In the genomic region with DNA sequence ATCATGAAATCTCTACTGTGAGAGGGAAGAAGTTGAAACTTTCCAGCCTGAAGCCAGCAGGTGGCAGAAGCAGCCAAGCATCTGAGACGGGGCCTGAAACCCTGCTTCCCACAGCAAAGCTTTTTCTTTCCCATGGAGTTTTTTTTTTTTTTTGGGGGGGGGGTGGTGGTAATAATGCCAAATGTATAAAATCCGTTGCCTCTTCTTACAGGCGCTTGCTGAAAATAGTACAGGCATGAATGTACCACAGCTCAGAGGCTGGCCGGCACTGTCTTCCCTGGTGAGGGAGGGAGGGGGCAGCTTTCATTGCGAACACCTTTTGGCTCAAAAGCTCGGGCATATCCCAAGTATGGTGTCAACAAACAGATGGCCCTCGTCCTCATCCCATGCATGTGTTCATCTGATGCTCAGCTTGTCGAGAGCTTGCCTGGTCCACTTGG, we compare ENCODE assay signal across 8 mouse cellular contexts. TPM values are rescaled to one million over a fixed set of nuclear protein-coding genes. Genes with fewer than 3 reads are reported as not detected.
DNase-seq lines count a peak whose midpoint lies in the region; ATAC-seq and TF ChIP-seq lines count a peak whose summit lies in the region.

No protein-coding gene starts in this region.

- no peaks in the 10 kb centered on the region for H3K27me3 ChIP-seq in lung, postnatal 0 days (replicated peaks; ENCODE audit: insufficient read depth, low read length)
- H3K27me3 ChIP-seq in hindbrain, embryonic 11.5 days (ENCODE audit: control insufficient read depth, insufficient read depth, low read length): no peaks in the 10 kb centered on the region

- 32% methylated on average over 8 of the region's 8 CpGs for WGBS in lung, postnatal 0 days
- WGBS in hindbrain, embryonic 11.5 days: 48% methylated on average over 8 of the region's 8 CpGs

- DNase-seq in adrenal gland, adult 2 months: peak; percentile 1
- DNase-seq in adrenal gland, adult 18-20 months (ENCODE audit: low spot score in 2 of 2): no peak
- peak; percentile 44 for DNase-seq in lung, postnatal 0 days (ENCODE audit: low spot score)
- DNase-seq in lung, postnatal 36 days: no peak
- peak; percentile 55 for DNase-seq in hindbrain, embryonic 11.5 days (ENCODE audit: low spot score)
- peak; percentile 40 for DNase-seq in lung, postnatal 10 days
- DNase-seq in gastrocnemius, adult 18-20 months (ENCODE audit: low spot score): no peak

- H3K36me3 ChIP-seq in lung, postnatal 0 days (ENCODE audit: insufficient read depth, low read length): no peaks in the 10 kb centered on the region
- no peaks in the 10 kb centered on the region for H3K36me3 ChIP-seq in hindbrain, embryonic 11.5 days (ENCODE audit: control insufficient read depth, insufficient read depth, low read length)

- no peak overlapping the region for H3K4me2 ChIP-seq in lung, postnatal 0 days (replicated peaks; ENCODE audit: low read depth, low read length)
- no peak overlapping the region for H3K4me2 ChIP-seq in hindbrain, embryonic 11.5 days (replicated peaks; ENCODE audit: low read depth, low read length)

- no peaks in the 10 kb centered on the region for H3K4me1 ChIP-seq in lung, postnatal 0 days (ENCODE audit: insufficient read depth, low read depth, low read length)
- H3K4me1 ChIP-seq in hindbrain, embryonic 11.5 days (replicated peaks; ENCODE audit: control insufficient read depth, insufficient read depth, low read length): no peaks in the 10 kb centered on the region

- no peak overlapping the region for H3K4me3 ChIP-seq in lung, postnatal 0 days (ENCODE audit: low read depth, low read length)
- H3K4me3 ChIP-seq in hindbrain, embryonic 11.5 days (ENCODE audit: low read depth, low read length): no peak overlapping the region

- no peak overlapping the region for H3K9ac ChIP-seq in lung, postnatal 0 days (replicated peaks; ENCODE audit: low read depth)
- H3K9ac ChIP-seq in hindbrain, embryonic 11.5 days (ENCODE audit: low read depth, low read length): no peak overlapping the region

- no peak for TF ChIP-seq EP300 in lung, postnatal 0 days (IDR thresholded peaks at IDR 0.05)

- TF ChIP-seq CTCF in lung, postnatal 0 days (IDR thresholded peaks at IDR 0.05): peak; percentile 66

- H3K9me3 ChIP-seq in lung, postnatal 0 days (ENCODE audit: low read length): no peaks in the 10 kb centered on the region
- no peaks in the 10 kb centered on the region for H3K9me3 ChIP-seq in hindbrain, embryonic 11.5 days (ENCODE audit: control insufficient read depth, low read length)

- no peak for ATAC-seq in lung, postnatal 0 days
- no peak for ATAC-seq in hindbrain, embryonic 11.5 days (ENCODE audit: low FRiP score)
- ATAC-seq in inflammation-experienced regulatory T-cells, adult 6 months: no peak

- no peak overlapping the region for H3K27ac ChIP-seq in lung, postnatal 0 days (ENCODE audit: low read length)
- no peak overlapping the region for H3K27ac ChIP-seq in hindbrain, embryonic 11.5 days (ENCODE audit: low read depth, low read length)

RNA-seq across cellular contexts. Expression of a gene that starts 51.0 kb away (rescaled TPM):
- not detected for total RNA-seq in adrenal gland, adult 2 months (2021)
- 0.03 and 0.17 TPM in 2 replicates for polyA plus RNA-seq in adrenal gland, adult 2 months (2012; rRNA removed)
- total RNA-seq in adrenal gland, adult 18-20 months (2021): not detected
- 0.60 and 0.70 TPM in 2 replicates for polyA plus RNA-seq in lung, postnatal 0 days (2015; fragmentation: Nextera tagmentation; extraction: Ambion mirVana)
- polyA plus RNA-seq in hindbrain, embryonic 11.5 days (2014; fragmentation: Nextera tagmentation; extraction: Ambion mirVana): 21.3 and 25.7 TPM in 2 replicates
- polyA plus RNA-seq in inflammation-experienced regulatory T-cells, adult 6 months (2017; shearing (Covaris generic)): not detected
- 1 to 10 TPM in 1 of 2 experiments, under 1 TPM in 1; 0.41 to 1.1 TPM for total RNA-seq in gastrocnemius, adult 18-20 months (2021)

Comparison
In these comparisons a context has a peak if more than half of its experiments do, and no peak if none do; other contexts are left out.
1. DNase-seq: peak in adrenal gland, adult 2 months (single experiment), lung, postnatal 0 days (single experiment), hindbrain, embryonic 11.5 days (single experiment) and lung, postnatal 10 days (single experiment); none in adrenal gland, adult 18-20 months (0 of 2), lung, postnatal 36 days (single experiment) and gastrocnemius, adult 18-20 months (single experiment).
2. RNA of a gene that starts 51.0 kb away (polyA plus RNA-seq): 21.3 to 25.7 TPM in hindbrain, embryonic 11.5 days; 0.60 to 0.70 TPM in lung, postnatal 0 days, 0.03 to 0.17 TPM in adrenal gland, adult 2 months and not detected in inflammation-experienced regulatory T-cells, adult 6 months; every median in the first group is over 10 times any median in the second.